Comparison of ENCODE assay signal across 10 mouse cellular contexts in the genomic region with DNA sequence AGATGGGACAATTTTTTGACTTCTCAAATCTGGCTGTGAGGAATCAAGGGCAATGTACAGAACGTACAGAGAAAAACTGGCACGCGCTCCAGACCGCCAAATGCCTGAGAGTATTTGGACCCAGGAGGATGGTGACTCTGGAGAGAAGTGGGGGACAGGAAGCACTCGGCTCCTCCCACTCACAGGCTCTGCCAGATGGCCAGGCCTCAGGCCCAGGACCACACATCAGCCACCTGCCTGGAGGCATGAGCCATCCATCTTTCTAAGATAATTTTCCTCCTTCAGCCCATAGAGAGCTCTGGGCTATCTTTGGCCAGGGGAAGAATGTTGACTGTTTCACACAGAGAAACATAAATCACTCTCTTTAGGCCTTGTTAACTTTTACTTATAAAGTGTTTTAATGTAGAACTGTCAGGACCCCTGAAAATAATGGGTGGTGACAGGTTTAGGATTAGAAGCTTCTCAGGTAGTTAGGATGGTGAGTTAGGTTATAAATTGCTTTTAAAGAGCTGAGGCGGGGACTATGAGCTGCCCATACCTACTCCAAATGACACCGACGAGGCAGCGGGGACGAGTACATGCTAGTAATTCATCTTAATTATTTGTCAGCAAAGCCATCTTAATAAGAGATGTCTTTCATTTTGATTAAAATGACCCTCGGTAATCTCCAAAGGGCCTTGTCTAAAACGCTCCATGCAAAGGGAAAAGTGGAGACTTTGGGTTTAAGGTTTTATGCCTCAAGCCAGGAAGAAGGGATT.
DNase-seq lines count a peak whose midpoint lies in the region; ATAC-seq and TF ChIP-seq lines count a peak whose summit lies in the region.
"Had no signal": no experiment of that assay in that cellular context is flagged by ENCODE, and none has a peak within 500 bp of the region (broad histone marks: within the 10 kb centered on the region; RNA-seq: fewer than 3 reads in every experiment).

No protein-coding gene starts in this region.

- no peak for TF ChIP-seq POLR2A in brain, embryonic 14.5 days (IDR thresholded peaks at IDR 0.05; ENCODE audit: borderline replicate concordance, extremely low read depth, insufficient read depth, insufficient read length, poor library complexity, severe bottlenecking)

- H3K9me3 ChIP-seq in kidney, embryonic 15.5 days (replicated peaks) = no peaks in the 10 kb centered on the region
- no peaks in the 10 kb centered on the region for H3K9me3 ChIP-seq in hindbrain, postnatal 0 days (ENCODE audit: low read length)
- H3K9me3 ChIP-seq: midbrain, embryonic 15.5 days had no signal

- H3K36me3 ChIP-seq in kidney, embryonic 15.5 days = no peaks in the 10 kb centered on the region
- no peaks in the 10 kb centered on the region for H3K36me3 ChIP-seq in hindbrain, postnatal 0 days (ENCODE audit: insufficient read depth, low read length)
- H3K36me3 ChIP-seq: midbrain, embryonic 15.5 days had no signal

- 0 out of 2 replicates have a peak overlapping the region, but pooled peaks have one; percentile 3 for H3K4me2 ChIP-seq in kidney, embryonic 15.5 days
- H3K4me2 ChIP-seq in hindbrain, postnatal 0 days (ENCODE audit: low read depth, low read length) = no peak overlapping the region
- H3K4me2 ChIP-seq: midbrain, embryonic 15.5 days had no signal

- H3K9ac ChIP-seq in kidney, embryonic 15.5 days = no peak overlapping the region
- no peak overlapping the region for H3K9ac ChIP-seq in hindbrain, postnatal 0 days (replicated peaks; ENCODE audit: low read length)
- H3K9ac ChIP-seq: midbrain, embryonic 15.5 days had no signal

- peak; percentile 87 for ATAC-seq in kidney, embryonic 15.5 days (replicated peaks; ENCODE audit: low FRiP score)
- ATAC-seq in hindbrain, postnatal 0 days = 0 out of 2 replicates have a peak, but pooled peaks have one; percentile 35
- ATAC-seq: midbrain, embryonic 15.5 days had no signal

- DNase-seq in kidney, adult 11 months = no peak
- peak; percentile 33 for DNase-seq in brain, embryonic 14.5 days (ENCODE audit: low read depth)
- DNase-seq in cerebellum, postnatal 14 days = peak; percentile 57
- DNase-seq in hindbrain, postnatal 0 days (ENCODE audit: low spot score) = peak; percentile 31
- DNase-seq in Muller cell, postnatal 12 days (ENCODE audit: inconsistent ontology term) = no peak
- no peak for DNase-seq in lung, postnatal 10 days
- no peak for DNase-seq in frontal cortex, postnatal 10 days (ENCODE audit: low spot score in 2 of 2)
- DNase-seq: gastrocnemius, postnatal 25 days had no signal

- H3K4me1 ChIP-seq in kidney, embryonic 15.5 days = peaks cover 24% of the 10 kb centered on the region
- 0 out of 2 replicates have a peak, but pooled peaks cover 10% of the 10 kb centered on the region for H3K4me1 ChIP-seq in hindbrain, postnatal 0 days (ENCODE audit: insufficient read depth, low read length)

- peak overlapping the region; percentile 52 for H3K27ac ChIP-seq in kidney, embryonic 15.5 days
- H3K27ac ChIP-seq in hindbrain, postnatal 0 days = no peak overlapping the region

- no peak overlapping the region for H3K4me3 ChIP-seq in kidney, embryonic 15.5 days (replicated peaks)
- H3K4me3 ChIP-seq in hindbrain, postnatal 0 days (ENCODE audit: low read length) = no peak overlapping the region
- H3K4me3 ChIP-seq: midbrain, embryonic 15.5 days had no signal

- H3K27me3 ChIP-seq in kidney, embryonic 15.5 days = no peaks in the 10 kb centered on the region
- no peaks in the 10 kb centered on the region for H3K27me3 ChIP-seq in hindbrain, postnatal 0 days (ENCODE audit: insufficient read depth, low read length)
- H3K27me3 ChIP-seq: midbrain, embryonic 15.5 days had no signal

- no peak for TF ChIP-seq CTCF in brain, embryonic 14.5 days (IDR thresholded peaks at IDR 0.05; ENCODE audit: borderline replicate concordance, extremely low read depth, insufficient read depth, insufficient read length)
- TF ChIP-seq CTCF in hindbrain, postnatal 0 days (IDR thresholded peaks at IDR 0.05; ENCODE audit: low read depth) = no peak

- 28% methylated on average over 12 of the region's 12 CpGs for WGBS in kidney, embryonic 15.5 days
- WGBS in hindbrain, postnatal 0 days = 64% methylated on average over 12 of the region's 12 CpGs

Comparison
In these comparisons a context has a peak if more than half of its experiments do, and no peak if none do; other contexts are left out.
1. DNase-seq: peak in brain, embryonic 14.5 days (single experiment), cerebellum, postnatal 14 days (2 of 2) and hindbrain, postnatal 0 days (single experiment); none in kidney, adult 11 months (single experiment), Muller cell, postnatal 12 days (single experiment), lung, postnatal 10 days (single experiment) and frontal cortex, postnatal 10 days (0 of 2).